Mouse (Mus musculus): Measurements from ENCODE around the gene Susd4.

DNA sequence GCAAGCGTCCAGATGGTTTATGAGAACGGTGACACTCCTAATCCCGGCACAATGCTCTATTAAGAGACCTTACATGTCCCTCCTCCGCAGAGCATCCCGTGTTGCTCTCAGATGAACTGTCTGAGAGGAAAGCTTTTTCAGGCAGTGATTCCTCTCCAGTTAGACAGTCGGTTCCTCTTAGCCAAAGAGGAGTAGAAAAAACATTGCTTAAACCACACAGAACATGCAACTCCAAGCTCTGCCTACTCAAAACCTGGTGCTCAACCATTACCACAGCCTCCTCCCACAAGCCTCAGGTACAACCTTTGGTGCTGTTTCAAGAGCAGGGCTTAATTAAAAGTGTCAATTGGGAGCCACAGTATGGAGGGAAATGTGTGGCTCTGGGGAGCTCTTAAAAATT, 74.4 kb downstream of the Susd4 start:
- no peak for TF ChIP-seq POLR2A (IDR thresholded peaks at IDR 0.05; ENCODE audit: insufficient read depth, low read depth, low read length)
- no peak for TF ChIP-seq CTCF (IDR thresholded peaks at IDR 0.05; ENCODE audit: insufficient read depth, low read depth, low read length)
